Mouse (Mus musculus) ES-E14 (cell line): Measurements from ENCODE around the gene Slf2.

ENCODE experiments used
- CHD2 ChIP-seq: IDR thresholded peaks from 2 replicates; pipeline ENCODE4 v1.6.1; 2014; ENCODE audit warnings: mild to moderate bottlenecking, low read depth, low read length, inconsistent platforms
- HCFC1 ChIP-seq: IDR thresholded peaks from 2 replicates; pipeline ENCODE4 v1.6.1; 2012; ENCODE audit warnings: low read length, inconsistent platforms, borderline replicate concordance; ENCODE audit not compliant: insufficient read depth
- MAFK ChIP-seq: IDR thresholded peaks from 2 replicates; pipeline ENCODE4 v1.6.1; 2014; ENCODE audit warnings: mild to moderate bottlenecking, low read depth, low read length, inconsistent platforms; ENCODE audit not compliant: insufficient read depth
- ZC3H11A ChIP-seq: IDR thresholded peaks from 2 replicates; pipeline ENCODE4 v1.6.1; 2012; ENCODE audit warnings: low read depth, mild to moderate bottlenecking, inconsistent platforms, low read length, borderline replicate concordance
- ZNF384 ChIP-seq: IDR thresholded peaks from 2 replicates; pipeline ENCODE4 v1.6.1; 2012; ENCODE audit warnings: low read depth, low read length, inconsistent platforms

- no peak for TF ChIP-seq ZNF384
- no peak for TF ChIP-seq HCFC1
- no peak for TF ChIP-seq CHD2
- TF ChIP-seq ZC3H11A = no peak
- no peak for TF ChIP-seq MAFK
Measured at GRCm38 (mm10) chr19:44991031-44991430, 60.1 kb downstream of the Slf2 start.
